Mouse (Mus musculus) left cerebral cortex, postnatal 25 days (tissue): ENCODE data around the gene Ube3c. TPM values are rescaled to one million over a fixed set of nuclear protein-coding genes. Genes with fewer than 3 reads are reported as not detected.
"Not testable (repeated sequence)": the region's sequence is repeated elsewhere in the genome, so short reads cannot be mapped to it uniquely, and the experiment has no call there.

Experiments
- DNase-seq, 2 experiments: peaks; one replicate each; pipeline ENCODE4 v3.0.0; 2022; ENCODE audit warnings: low spot score in 2 of 2, mixed read lengths in 1 of 2
- intact Hi-C: fragments of 180-260 bp; cut with DNase I; formaldehyde crosslinking; loops from one replicate; pipeline ENCODE4 v1.15.1; 2025
- total RNA-seq, 2 experiments: library from RNA; stranded (reverse); gene quantifications; 2 replicates each; pipeline ENCODE4 v1.2.3; 2021

Ube3c gene
- total RNA-seq = 10 to 100 TPM; 72.8 to 76.5 TPM

DNA sequence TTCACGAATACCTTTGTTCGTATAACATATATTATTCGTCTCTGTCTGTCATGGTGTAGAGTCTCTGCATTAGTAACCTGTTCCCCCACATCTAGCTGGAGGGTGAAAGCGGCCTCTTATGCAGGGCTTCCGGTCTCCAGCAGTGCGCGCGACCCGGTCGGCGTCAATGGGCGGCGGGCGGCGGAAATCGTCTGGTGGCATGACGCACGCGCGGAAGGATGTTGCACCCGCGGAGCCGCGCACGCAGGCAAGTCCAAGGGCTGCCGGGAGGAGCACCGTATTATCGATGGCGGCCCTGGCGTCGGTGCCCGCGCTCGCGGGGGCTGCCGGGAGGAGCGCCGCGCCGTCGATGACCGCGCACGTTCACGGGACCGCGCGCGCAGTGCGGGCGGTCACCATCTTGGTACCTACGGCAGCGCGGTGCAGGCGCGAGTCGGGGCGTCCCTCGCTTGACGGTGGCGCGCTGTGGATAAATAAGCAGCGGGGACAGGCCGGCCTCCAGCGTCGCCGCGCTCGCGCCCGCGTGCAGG lies at the start of gene Ube3c:
TSS of gene Ube3c (plus strand) at position 395 of the 530 bp plus-strand sequence.
- intact Hi-C loops = loop anchor here (1.0 to 10.0 kb wide), 4 partner anchors 90 to 1254 kb away; partner anchors contain the start of genes Dnajb6, Gm5129, Nom1 and Rbm33
- DNase-seq = peak; percentile 99

DNA sequence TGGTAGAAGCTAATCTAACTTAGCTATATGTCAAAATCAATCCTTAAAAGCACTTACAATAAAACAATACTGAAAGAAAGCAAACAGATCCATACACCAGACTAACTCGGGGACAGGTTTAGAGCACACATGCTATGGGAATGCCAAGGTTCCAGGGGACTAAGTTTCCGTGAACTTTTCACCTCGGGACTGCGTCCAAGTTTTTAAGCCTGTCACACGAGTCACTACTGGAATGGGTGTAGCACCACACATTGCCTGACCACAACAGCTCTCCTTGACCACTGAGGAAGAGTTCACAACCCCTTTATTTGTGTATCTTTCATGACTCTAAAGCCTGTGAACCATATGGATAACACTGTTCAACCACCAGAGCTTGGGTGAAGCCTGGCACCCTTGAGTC lies 8.9 kb upstream of the Ube3c start:
- intact Hi-C loops = loop anchor here (10.0 kb wide), 1 partner anchor 1245 kb away; the partner anchor contains the start of gene Rbm33

DNA sequence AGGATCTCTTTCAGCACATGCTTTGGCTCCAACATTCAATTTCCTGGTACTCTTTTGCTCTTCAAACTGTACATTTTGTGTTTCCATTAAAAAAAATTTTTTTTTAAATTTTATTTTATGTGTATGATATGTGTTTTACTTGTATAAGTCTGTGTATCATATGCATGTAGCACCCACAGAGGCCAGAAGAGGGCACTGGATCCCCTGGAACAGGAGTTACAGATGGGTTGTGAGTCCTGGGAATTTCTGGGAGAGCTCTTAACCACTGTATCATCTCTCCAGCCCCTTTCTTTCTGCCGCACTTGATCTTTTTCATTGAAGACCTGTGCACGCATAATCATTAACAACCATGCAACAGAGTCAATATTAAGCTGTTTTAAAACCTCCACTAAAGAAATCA lies 8.4 kb upstream of the Ube3c start:
- intact Hi-C loops = loop anchor here (10.0 kb wide), 1 partner anchor 1246 kb away; the partner anchor contains the start of gene Rbm33
- no peak for DNase-seq

More for the DNA sequence above, 8.9 kb upstream of the Ube3c start:
- DNase-seq = no peak

DNA sequence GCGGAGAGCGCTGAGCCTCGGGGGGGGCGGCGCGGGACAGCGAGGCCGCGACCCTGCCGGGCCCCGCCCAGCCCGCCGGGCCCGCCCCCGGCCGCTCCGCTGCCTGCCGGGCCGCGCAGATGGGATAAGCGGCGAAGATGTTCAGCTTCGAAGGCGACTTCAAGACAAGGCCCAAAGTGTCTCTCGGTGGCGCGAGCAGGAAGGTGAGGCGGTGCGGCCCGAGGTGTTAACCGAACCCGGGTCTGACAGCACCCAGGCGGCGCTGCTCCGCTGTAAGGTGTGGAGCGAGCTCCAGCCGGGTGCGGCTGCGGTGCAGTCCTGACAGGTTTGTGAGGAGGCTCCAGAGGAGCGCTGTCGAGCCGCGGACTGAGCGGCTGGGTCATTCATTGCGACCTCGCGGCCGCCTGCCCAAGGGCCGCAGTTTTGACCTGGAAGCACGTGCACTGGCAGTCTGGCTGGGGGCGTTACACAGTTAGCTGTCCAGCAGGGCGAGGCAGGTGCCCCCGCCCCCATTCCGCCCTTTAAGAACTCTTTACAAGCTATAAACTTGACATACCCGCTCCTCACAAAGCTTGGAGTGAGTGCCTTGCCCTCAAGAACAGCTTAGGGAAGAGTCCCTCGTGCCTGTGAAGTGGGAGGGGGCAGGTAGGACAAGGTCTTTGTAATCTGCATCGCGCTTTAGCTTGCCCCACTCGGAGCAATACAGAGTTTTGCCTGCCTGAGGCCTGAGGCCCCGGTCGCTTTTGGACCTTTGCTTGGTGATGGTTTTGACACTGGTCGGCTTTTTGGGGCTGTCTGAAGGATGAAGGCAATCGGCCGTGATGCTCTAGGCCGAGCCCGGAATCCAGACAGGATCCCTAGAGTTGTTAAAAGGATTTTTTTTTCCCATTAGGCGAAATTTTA lies 587 bp downstream of the Ube3c start:
- intact Hi-C loops = loop anchor here (1.0 to 10.0 kb wide), 4 partner anchors 90 to 1255 kb away; partner anchors contain the start of genes Dnajb6, Gm5129, Nom1 and Rbm33
- no peak for DNase-seq

DNA sequence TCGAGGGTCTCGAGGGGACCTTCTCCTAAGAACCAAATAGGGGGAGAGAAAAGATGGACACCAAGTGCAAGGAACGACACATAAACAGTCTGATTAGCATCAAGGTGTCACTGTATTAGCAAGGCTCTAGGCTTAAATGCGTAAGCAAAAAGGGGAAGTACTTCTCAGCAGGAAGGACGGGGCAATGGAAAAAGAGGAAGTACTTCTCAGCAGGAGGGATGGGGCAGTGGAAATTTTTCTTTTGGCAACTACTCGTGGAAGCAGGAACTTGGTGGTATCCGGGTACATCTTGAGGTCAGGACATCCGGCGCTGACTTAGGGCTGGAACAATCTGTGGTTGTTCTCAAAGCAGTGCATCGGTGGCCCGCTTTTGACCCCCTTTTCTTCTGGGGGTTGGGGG lies 5.2 kb downstream of the Ube3c start:
- intact Hi-C loops, DNase-seq: not testable (repeated sequence)

DNA sequence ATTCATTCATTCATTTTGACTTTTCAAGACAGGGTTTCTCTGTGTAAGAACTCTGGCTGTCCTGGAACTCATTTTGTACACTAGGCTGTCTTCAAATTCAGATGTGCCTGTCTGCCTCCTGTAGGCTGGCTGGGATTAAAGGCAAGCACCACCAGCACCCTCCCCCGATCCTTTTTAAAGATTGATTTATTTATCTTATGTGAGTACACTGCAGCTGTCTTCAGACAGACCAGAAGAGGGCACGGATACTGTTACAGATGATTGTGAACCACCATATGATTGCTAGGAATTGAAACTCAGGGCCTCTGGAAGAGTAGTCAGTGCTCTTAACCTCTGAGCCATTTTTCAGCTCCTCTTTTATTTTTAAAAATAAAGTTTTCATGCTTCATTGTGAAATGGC lies 6.0 kb downstream of the Ube3c start:
- DNase-seq = no peak
- intact Hi-C loops = no loop called here

DNA sequence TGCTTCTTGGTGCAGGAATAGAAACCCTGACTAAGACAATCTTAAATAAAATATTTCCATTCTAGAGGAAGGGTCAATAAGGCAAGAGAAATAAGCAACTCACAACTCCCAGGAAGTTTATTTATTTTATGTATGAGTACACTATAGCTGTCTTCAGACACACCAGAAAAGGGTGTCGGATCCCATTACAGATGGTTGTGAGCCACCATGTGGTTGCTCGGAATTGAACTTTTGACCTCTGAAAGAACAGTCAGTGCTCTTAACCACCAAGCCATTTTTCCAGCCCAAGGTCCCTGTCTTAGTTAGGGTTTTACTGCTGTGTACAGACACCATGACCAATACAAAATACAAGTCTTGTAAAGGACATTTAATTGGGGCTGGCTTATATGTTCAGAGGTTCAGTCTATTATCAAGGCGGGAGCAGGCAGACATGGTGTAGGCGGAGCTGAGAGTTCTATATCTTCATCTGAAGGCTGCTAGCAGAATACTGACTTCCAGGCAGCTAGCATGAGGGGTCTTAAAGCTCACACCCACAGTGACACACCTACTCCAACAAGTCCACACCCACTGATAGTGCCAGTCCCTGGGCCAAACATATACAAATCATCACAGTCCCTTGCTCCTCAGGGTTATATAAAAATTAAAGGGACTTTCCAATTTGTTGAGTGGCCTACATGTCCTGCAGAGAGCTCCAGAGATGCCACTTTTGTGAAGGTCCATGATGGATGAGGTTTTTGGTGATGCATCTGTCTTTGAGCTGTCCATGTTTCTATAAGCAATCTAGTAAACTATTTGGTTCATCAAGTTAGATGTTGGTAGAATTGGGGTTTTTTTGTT lies 9.0 kb downstream of the Ube3c start:
- intact Hi-C loops = no loop called here
- DNase-seq = no peak

DNA sequence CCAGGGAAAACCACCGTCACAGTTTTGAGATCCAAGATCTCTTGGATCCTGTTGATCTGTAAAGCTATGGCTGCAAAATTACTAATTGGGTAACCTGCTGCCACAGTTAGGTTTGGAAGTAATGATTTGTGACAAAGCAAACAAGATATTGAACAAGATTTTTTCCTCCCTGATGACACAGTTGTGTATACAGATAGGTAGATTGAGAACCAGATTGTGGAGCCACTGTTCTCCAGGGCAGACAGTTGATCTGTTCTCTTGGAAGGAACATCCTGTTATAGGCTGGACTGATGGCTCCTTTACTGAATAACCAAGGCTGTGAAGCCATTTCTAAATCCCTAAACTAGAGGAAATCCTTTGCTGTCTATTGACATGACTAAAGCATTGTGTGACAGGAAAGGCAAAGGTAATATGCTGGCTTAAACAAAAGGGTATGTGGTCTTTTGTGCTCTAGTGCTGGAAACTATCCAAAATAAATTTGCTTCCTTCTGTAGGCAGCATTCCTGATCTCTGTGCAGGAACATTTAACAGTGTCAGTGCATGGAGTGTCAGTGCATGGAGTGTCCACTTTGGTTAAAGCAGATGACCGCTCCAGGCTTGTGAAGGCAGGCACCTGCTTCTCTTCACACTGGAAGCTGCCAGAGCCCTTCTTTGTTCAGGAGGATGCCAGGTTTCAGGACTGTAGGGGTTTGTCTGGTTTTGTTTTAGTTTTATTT lies 15.0 kb downstream of the Ube3c start:
- intact Hi-C loops = no loop called here

DNA sequence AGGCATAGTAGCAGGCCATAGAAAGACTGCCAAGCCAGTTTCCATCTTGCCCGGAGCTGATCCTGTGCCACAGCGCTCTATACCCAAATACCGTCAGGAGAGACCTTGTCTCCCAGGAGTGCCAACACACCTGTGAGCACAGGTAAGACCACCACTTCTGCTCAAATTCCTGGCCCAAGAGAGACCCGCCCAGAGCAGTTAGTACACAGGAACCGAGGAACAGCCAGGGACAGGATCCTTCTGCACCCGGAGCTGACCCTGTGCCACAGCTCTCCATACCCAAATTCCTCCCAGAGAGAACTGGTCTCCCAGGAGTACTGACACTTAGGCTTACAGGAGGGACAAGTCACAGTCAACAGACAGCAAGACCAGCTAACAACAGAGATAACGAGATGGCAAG lies 23.1 kb downstream of the Ube3c start:
- intact Hi-C loops, DNase-seq: not testable (repeated sequence)

More for the DNA sequence above, 15.0 kb downstream of the Ube3c start:
- DNase-seq = no peak

DNA sequence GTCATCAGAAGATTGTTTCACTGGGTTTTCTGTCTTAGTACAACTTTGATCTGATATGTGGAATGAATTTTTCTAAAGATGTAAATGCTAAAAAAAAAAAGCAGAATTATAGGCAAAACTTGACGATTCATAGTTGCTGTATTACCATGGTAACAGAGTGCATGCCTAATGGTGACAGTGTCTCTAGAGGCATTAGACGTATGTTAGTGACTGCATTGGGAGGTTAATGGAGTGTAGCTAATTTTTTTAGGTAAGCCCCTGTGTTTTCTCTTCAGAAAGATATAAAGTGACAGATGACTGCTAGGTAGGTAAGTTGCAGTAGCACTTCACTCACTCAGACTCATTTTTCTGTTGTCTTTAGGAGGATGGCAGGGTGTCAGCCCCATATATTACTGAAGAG lies 37.5 kb downstream of the Ube3c start:
- DNase-seq = no peak
- intact Hi-C loops = no loop called here

DNA sequence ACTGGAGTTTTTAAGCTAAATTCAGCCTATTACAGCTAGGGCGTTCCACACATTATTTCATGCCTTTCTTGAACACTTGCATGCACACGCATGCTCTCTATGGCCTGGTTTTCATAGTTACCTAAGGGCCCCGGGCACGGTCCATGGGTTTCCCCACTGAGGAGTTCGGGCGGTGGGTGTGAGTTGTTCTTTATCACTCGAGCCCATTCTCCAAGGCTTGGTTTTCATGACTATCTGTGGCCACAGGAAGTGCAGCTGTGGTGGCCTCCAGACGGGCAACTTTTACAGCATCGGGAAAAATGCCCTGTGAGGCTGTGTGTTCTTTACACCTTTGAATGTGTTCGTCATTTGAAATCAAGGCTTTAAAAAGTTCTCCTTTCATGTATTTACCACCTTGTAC lies 56.6 kb downstream of the Ube3c start:
- DNase-seq = no peak
- intact Hi-C loops = no loop called here

DNA sequence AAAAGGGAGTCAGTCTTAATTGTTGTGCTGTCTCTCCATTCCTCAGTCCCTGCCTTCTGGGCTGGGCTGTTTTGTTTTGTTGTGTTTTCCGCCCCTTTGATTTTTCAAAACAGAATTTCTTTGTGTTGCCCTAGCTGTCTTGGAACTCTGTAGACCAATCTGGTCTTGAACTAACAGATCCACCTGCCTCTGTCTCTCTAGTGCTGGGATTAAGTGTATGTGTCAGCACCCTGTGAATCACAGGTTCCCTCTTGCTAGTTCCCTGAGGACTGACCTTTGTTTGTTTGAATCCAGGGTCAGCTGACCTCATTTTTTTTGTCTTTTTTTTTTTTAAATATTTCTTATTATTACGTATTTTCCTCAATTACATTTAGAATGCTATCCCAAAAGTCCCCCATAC lies 60.9 kb downstream of the Ube3c start:
- intact Hi-C loops = no loop called here
- DNase-seq = no peak

DNA sequence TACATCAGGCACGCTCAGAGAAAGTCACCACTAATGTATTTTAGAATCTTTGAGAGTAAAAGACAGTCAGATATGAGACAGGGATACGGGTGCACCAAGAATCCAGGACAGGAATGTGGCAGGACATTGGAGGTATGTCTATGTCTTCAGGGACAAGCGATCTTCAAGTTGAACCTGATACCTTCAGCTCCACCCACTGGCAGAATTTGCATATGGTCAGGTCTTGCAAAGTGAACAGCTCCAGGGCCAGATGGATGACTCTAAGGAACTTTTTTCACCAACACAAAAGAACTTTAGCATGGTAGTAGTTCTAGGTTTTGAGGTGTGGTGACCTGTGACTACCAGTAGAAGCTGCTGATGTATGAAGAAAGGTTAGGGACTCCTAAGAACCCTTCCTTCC lies 62.7 kb downstream of the Ube3c start:
- intact Hi-C loops = no loop called here
- DNase-seq = no peak

DNA sequence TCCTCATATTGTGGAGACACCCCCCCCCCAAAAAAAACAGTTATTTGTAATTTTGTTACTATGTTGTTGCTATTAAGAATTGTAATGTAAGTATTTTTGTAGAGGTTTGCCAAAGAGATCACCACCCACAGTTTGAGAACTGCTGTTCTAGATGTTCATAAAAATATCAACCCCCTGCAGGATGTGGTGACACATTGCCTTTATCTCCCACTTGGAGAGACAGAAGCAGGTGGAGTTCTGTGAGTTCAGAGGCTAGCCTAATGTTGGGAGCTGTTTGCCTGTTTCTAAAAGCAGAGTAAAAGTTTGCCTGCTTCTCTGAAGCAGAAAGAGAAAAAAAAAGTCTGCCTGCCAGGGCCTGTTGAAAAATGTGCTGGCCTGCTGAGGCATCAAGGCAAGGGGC lies 67.3 kb downstream of the Ube3c start:
- intact Hi-C loops = no loop called here
- no peak for DNase-seq

DNA sequence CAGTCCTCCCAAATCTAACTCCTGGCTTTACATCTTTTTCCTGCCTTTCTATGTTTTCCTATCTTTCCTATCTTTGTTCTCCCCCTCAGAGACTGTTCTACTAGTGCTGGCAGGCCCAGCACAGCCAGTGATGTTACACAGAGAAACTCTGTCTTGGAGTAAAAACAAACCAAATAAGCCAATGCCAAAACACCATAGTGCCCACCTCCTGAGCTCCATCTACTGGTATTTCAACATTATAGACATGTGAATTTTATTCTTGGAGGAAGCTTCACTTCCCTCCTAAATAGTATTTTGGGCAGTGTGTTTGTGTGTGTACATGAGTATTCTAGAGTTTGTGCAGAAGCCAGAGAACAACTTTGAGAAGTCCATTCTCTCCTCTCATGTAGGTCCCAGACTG lies 67.8 kb downstream of the Ube3c start:
- no peak for DNase-seq
- intact Hi-C loops = no loop called here

DNA sequence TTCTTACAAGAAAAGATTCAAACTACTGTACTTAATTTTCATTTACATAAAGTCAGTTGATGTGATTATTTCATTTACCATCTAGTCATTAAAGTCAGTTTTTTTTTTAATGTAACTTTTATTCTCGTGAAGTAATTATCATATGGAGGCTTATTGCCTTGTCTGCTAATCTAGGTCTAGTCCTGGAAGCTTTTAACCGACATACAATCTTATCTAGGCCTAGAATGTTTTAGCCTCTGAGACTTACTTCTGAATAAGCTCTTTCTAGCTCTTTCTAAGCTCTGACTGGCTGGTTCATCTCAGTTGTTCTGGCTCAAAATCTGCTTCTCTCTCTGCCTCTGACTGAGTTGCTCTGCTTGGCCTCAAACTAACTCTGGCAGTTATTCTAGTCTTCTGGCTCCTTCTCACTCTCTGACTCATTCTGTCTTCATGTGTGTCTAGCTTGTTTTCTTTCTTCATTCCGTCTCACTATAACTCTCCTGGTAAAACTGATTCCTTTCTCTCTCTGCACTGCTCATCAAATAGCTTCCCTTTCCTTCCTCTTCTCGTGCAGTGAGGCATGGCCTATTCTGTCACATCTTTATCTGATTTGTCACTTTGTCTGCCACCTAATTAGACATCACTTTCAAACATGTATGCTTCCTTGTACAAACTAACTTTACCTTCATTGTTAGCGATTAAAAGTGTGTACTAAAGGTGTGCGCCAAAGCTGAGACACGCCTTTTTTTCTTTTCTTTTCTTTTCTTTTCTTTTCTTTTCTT lies 72.3 kb downstream of the Ube3c start:
- intact Hi-C loops = no loop called here
- peak in 1 of 2 experiments; percentile 28 for DNase-seq

DNA sequence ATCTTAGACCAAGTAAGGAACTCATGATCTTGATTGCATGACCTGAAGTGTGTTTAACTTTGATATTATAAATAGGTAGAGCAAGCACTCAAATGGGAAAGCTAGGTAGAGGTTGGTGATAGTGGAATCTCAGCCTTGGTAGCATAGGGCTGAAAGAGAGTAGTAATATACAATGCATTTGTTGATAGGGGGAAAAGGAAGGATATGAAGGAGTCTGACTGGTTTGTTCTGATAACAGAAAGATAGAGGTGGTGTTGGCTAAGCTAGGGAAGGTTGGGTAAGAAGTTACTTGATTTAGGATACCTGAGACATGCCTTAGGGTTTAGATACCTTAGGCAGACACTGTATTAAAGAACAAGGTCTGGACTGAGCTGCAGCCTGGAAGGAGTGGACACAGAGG lies 82.7 kb downstream of the Ube3c start:
- intact Hi-C loops = no loop called here

DNA sequence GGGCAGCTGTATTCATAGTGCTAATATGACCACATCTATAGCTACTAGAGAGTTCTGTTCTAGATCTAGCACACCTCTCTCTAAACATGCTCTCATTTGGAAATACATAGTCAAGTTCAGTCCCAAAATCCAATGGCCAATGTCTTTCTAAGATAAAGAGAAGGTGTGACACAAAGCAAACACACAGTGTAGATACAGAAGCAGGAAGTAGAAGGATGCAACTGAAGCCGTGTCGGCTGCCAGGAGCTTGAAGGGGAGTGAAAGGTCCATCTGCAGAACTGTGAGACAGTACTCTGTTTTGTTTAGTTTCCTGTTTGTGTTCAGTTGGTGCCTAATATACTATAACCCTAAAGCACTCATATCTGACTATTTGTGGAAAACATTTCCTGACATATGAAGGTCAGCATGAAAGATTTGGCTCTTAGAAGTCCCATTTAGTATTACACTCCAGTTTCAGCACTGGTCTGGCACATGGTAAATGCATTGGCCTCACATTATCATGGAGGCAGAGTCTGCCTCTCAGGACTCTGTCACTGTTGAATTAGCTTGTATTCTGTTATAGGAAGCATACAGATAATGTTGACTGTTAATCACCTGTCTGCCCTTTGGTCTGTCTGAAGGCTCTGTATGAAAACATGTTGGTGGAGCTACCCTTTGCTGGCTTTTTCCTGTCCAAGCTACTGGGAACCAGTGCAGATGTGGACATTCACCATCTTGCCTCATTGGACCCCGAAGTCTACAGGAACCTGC lies 88.7 kb downstream of the Ube3c start:
- DNase-seq = no peak
- intact Hi-C loops = no loop called here

More for the DNA sequence above, 82.7 kb downstream of the Ube3c start:
- no peak for DNase-seq
